Mouse (Mus musculus): ENCODE data around the gene Card19.

DNA sequence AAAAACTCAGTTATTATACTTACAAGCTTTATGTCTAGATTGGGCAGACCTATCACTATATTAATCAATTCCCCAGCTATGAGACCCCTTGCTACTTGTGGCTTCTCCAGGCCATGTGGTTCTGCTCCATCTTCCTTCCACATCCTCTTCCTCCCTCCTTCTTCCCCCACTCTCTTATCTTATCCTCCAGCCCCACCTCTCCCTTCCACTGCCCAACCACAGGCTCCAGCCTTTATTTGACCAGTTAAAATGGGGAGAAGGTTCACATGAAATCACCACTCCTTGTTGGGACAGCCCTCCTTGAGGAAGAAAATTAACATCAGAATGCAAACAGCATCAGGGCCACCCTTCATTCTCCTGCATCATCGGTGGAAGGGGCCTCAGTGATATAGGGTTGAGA, 35.1 kb downstream of the Card19 start:
- TF ChIP-seq CTCF (IDR thresholded peaks at IDR 0.05) (no peak), POLR2A (IDR thresholded peaks at IDR 0.05; ENCODE audit: insufficient read depth, low read depth, low read length) (no peak)

All from heart, adult 2 months (tissue).